Comparison of ENCODE assay signal across 8 mouse cellular contexts in the genomic region with DNA sequence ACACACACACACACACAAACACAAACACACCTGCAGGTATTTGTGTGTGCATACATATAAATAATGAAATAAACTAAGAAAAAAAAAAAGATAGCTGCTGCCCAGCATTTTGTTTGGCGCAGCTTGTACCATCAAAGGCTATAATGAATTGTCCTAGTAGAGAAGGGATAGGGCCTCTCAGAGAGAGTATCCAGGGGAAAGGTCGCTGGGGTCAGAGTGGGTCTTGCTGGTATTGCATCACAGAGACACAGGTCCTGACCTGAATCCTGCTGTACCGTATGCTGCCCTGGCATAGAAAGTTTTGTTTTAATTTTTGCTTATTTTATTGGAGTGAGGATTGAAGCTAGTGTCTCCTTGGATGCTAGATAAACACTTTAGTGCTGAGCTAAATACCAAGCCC. TPM values are rescaled to one million over a fixed set of nuclear protein-coding genes. Genes with fewer than 3 reads are reported as not detected.
DNase-seq lines count a peak whose midpoint lies in the region; ATAC-seq and TF ChIP-seq lines count a peak whose summit lies in the region.

No protein-coding gene starts in this region.

- no peaks in the 10 kb centered on the region for H3K9me3 ChIP-seq in kidney, embryonic 14.5 days (ENCODE audit: control insufficient read depth, low read length)
- H3K9me3 ChIP-seq in forebrain, embryonic 12.5 days = no peaks in the 10 kb centered on the region
- no peaks in the 10 kb centered on the region for H3K9me3 ChIP-seq in limb, embryonic 12.5 days

- no peak for TF ChIP-seq POLR2A in myocyte (IDR thresholded peaks at IDR 0.05; ENCODE audit: insufficient read length, low read depth)

- H3K4me1 ChIP-seq in kidney, embryonic 14.5 days (ENCODE audit: control insufficient read depth, insufficient read depth, low read length) = peaks cover 11% of the 10 kb centered on the region; the same call in 1 of the 2 replicates
- peaks cover 29% of the 10 kb centered on the region for H3K4me1 ChIP-seq in forebrain, embryonic 12.5 days
- peaks cover 23% of the 10 kb centered on the region; the same call in 1 of the 2 replicates for H3K4me1 ChIP-seq in limb, embryonic 12.5 days (replicated peaks)

- H3K27ac ChIP-seq in kidney, embryonic 14.5 days (ENCODE audit: low read depth, low read length) = no peak overlapping the region
- no peak overlapping the region; the same call in 1 of the 2 replicates for H3K27ac ChIP-seq in forebrain, embryonic 12.5 days
- peak overlapping the region; percentile 90; the same call in 1 of the 2 replicates for H3K27ac ChIP-seq in limb, embryonic 12.5 days

- peaks cover 49% of the 10 kb centered on the region for H3K79me2 ChIP-seq in myocyte (ENCODE audit: control insufficient read depth, insufficient read depth)

- ATAC-seq in kidney, embryonic 14.5 days (ENCODE audit: low FRiP score, low TSS enrichment) = no peak
- no peak for ATAC-seq in forebrain, embryonic 12.5 days (ENCODE audit: low FRiP score)
- ATAC-seq in limb, embryonic 12.5 days (ENCODE audit: insufficient number of reproducible peaks, insufficient read depth, low FRiP score, low TSS enrichment, low read depth) = no peak

- H3ac ChIP-seq in myocyte (ENCODE audit: control insufficient read depth, insufficient read length) = no peak overlapping the region

- peak overlapping the region; percentile 78; the same call in 1 of the 2 replicates for H3K4me2 ChIP-seq in kidney, embryonic 14.5 days (replicated peaks; ENCODE audit: low read depth, low read length)
- H3K4me2 ChIP-seq in forebrain, embryonic 12.5 days = peak overlapping the region; percentile 73; the same call in 1 of the 2 replicates
- peak overlapping the region; percentile 66 for H3K4me2 ChIP-seq in limb, embryonic 12.5 days
- H3K4me2 ChIP-seq in myocyte (ENCODE audit: low read depth) = peak overlapping the region; percentile 97

- DNase-seq in kidney, adult 8-10 months = no peak
- DNase-seq in frontal cortex, adult 2 months (ENCODE audit: extremely low spot score in 1 of 2, low spot score in 1 of 2) = no peak
- no peak for DNase-seq in cerebellum, postnatal 14 days
- DNase-seq in thymus, postnatal 10 days (ENCODE audit: low spot score in 2 of 2) = no peak

- no peaks in the 10 kb centered on the region for H3K36me3 ChIP-seq in kidney, embryonic 14.5 days (ENCODE audit: control insufficient read depth, insufficient read depth, low read length)
- H3K36me3 ChIP-seq in forebrain, embryonic 12.5 days (replicated peaks) = no peaks in the 10 kb centered on the region
- no peaks in the 10 kb centered on the region for H3K36me3 ChIP-seq in limb, embryonic 12.5 days
- H3K36me3 ChIP-seq in myocyte (ENCODE audit: control insufficient read depth, insufficient read depth) = no peaks in the 10 kb centered on the region

- no peak overlapping the region for H3K4me3 ChIP-seq in kidney, embryonic 14.5 days (ENCODE audit: low read length)
- peak overlapping the region; percentile 92 for H3K4me3 ChIP-seq in forebrain, embryonic 12.5 days (replicated peaks)
- peak overlapping the region; percentile 93; the same call in 1 of the 2 replicates for H3K4me3 ChIP-seq in limb, embryonic 12.5 days (replicated peaks)
- H3K4me3 ChIP-seq in myocyte = peak overlapping the region; percentile 87

- WGBS in kidney, embryonic 14.5 days = 25% methylated on average over 3 of the region's 3 CpGs
- 38% methylated on average over 3 of the region's 3 CpGs for WGBS in forebrain, embryonic 12.5 days
- 33% methylated on average over 3 of the region's 3 CpGs for WGBS in limb, embryonic 12.5 days

- no peaks in the 10 kb centered on the region for H3K27me3 ChIP-seq in kidney, embryonic 14.5 days (ENCODE audit: control insufficient read depth, insufficient read depth, low read length)
- no peaks in the 10 kb centered on the region for H3K27me3 ChIP-seq in forebrain, embryonic 12.5 days
- no peaks in the 10 kb centered on the region for H3K27me3 ChIP-seq in limb, embryonic 12.5 days
- H3K27me3 ChIP-seq in myocyte (ENCODE audit: control insufficient read depth, insufficient read depth, insufficient read length) = no peaks in the 10 kb centered on the region

- H3K9ac ChIP-seq in kidney, embryonic 14.5 days (ENCODE audit: low read depth, low read length) = no peak overlapping the region
- H3K9ac ChIP-seq in forebrain, embryonic 12.5 days = no peak overlapping the region
- H3K9ac ChIP-seq in limb, embryonic 12.5 days (replicated peaks) = no peak overlapping the region

TF ChIP-seq in myocyte, 11 proteins besides CTCF, POLR2A, EP300 and RAD21:
- TF ChIP-seq E2F4 (IDR thresholded peaks at IDR 0.05; ENCODE audit: insufficient read depth) = no peak
- TF ChIP-seq MYOG (IDR thresholded peaks at IDR 0.05; ENCODE audit: control insufficient read depth in 1 of 3, insufficient read depth in 1 of 3, insufficient read length in 2 of 3, low read depth in 2 of 3) = no peak
- TF ChIP-seq TCF12 (IDR thresholded peaks at IDR 0.05; ENCODE audit: insufficient read depth, poor library complexity, severe bottlenecking) = no peak

RNA-seq across cellular contexts. Expression of a gene that starts 0.6 kb away (rescaled TPM):
- 63.9 and 91.2 TPM in 2 replicates for polyA plus RNA-seq in kidney, embryonic 14.5 days (2014; fragmentation: Nextera tagmentation; extraction: Ambion mirVana)
- polyA plus RNA-seq in forebrain, embryonic 12.5 days (2016; fragmentation: Nextera tagmentation; extraction: Ambion mirVana) = 67.5 and 70.4 TPM in 2 replicates
- polyA plus RNA-seq in limb, embryonic 12.5 days (2016; fragmentation: Nextera tagmentation; extraction: Ambion mirVana) = 98.3 and 102 TPM in 2 replicates
- polyA plus RNA-seq in myocyte (2012; fragmentation: generic; extraction: Trizol) = 30.0 TPM
- 8.0 and 8.2 TPM in 2 replicates for polyA plus RNA-seq in frontal cortex, adult 2 months (2012; rRNA removed)
